Mouse (Mus musculus) monocyte, adult 5-6 weeks (primary cell): ENCODE data around the gene Ptgdr2. TPM values are rescaled to one million over a fixed set of nuclear protein-coding genes. Genes with fewer than 3 reads are reported as not detected.
A peak's percentile ranks its signal among the peaks of the same experiment; 100 is the strongest.

Experiments used
- ATAC-seq: fragments of 153-309, 156-312 bp; replicated peaks from 2 replicates; pipeline ENCODE4 v1.8.0; 2017; ENCODE audit warnings: mild to moderate bottlenecking; ENCODE audit not compliant: low TSS enrichment, insufficient number of reproducible peaks, severe bottlenecking, poor library complexity, low FRiP score
- total RNA-seq: library from RNA; stranded (forward); fragments of 200-1000, 200-491, 200-594 nt; gene quantifications from 3 replicates; pipeline ENCODE4 v1.2.3, GENCODE M21; 2017

Gene Ptgdr2
- total RNA-seq, 1 experiment from 2014 or later = 1.6 TPM

DNA sequence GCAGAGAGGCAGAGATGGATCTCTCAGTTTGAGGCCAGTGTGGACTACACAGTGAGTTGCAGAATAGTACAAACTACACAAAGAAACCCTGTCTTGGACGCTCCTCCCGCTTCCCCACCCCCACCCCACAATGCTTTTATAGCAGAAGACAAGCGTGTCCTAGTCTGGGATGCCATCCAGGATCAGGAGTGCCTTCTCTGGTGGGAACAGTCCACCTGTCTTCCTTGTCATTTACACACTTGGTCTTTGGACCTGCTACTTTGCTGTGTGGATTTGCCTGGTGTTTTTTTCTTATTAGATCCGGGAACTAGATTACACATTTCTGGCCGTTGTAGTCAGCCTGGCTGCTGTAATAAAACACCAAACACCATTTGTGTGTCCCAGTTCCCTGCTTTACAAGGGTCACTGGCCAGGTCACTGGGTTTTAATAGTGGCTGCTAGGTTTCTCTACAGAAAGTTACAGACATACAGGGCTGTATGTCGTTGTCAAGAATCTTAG lies 10.8 kb upstream of the Ptgdr2 start:
- no peak for ATAC-seq

- ATAC-seq = no peak
Observed at GRCm38 (mm10) chr19:10926666-10927065, 10.3 kb upstream of the Ptgdr2 start.

- 0 out of 2 replicates have a peak, but pooled peaks have one; percentile 43 for ATAC-seq
Observed at GRCm38 (mm10) chr19:10930641-10931040, 6.3 kb upstream of the Ptgdr2 start.

DNA sequence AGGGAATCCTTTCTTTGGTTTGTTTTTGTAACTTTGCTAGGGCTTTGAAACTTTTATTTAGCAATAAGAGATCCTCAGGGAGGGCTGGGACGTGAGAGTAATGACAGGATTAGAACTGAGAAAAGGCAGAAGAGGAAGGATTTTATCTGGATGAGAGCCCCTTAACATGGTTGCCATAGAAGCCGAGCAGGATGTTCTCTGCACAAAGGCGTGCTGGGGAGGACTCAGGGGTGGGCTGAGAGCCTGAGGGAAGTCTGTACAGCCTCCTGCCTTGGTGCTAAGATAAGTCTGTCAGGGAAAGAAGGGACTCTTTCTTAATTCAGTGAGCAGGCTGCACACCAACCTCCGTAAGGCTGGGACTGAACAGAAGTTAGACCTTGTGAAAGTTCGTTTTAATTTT lies 1.9 kb upstream of the Ptgdr2 start:
- no peak for ATAC-seq

GRCm38 (mm10) chr19:10936077-10936476 lies 883 bp upstream of the Ptgdr2 start:
- ATAC-seq = no peak

GRCm38 (mm10) chr19:10938771-10939170 lies 1.8 kb downstream of the Ptgdr2 start:
- ATAC-seq = no peak

- peak; percentile 55; the same call in 1 of the 2 replicates for ATAC-seq
Observed at GRCm38 (mm10) chr19:10940097-10940800, 3.3 kb downstream of the Ptgdr2 start.

- ATAC-seq = no peak
Observed at GRCm38 (mm10) chr19:10940801-10941457, 4.0 kb downstream of the Ptgdr2 start.

- ATAC-seq = 0 out of 2 replicates have a peak, but pooled peaks have one; percentile 13
Observed at GRCm38 (mm10) chr19:10943955-10944354, 7.0 kb downstream of the Ptgdr2 start.

DNA sequence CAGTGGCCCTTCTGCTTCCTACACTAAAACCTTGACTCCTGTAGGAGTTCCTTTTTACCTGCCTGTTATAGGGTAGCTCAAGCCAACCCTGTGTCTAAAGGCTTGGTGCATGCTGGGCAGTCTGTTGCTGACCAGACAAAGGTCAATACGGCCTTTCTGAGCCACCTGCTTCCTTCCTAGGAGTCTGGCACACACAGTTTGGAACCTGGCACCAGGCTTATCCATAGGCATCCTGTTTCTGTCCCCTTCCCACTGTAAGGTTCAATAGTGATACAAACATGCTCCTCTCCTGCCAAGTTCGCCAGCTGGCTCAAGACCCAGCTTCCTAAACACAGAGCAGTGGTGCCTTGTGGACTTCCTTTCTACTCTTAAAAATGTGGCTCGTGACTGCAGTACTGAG lies 9.5 kb downstream of the Ptgdr2 start:
- ATAC-seq = no peak

DNA sequence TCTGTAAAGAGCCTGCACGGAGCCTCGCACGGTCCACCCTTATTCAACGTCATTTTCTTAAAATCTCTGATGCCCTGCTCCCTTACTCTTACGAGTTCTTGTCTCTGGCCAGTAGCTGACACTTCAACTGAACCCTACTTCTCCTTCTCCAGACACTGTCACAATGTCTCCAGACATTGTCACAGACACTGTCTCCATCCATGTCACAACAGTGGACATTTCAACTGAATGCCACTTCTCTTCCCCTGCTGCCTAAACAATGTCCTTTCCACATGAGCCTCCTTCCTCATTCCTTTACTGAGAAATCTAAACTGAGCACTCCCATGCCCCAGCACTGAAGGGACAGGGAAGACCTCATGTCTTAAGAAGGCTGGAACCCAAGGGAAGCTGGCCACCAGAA lies 10.3 kb downstream of the Ptgdr2 start:
- ATAC-seq = peak; percentile 52

DNA sequence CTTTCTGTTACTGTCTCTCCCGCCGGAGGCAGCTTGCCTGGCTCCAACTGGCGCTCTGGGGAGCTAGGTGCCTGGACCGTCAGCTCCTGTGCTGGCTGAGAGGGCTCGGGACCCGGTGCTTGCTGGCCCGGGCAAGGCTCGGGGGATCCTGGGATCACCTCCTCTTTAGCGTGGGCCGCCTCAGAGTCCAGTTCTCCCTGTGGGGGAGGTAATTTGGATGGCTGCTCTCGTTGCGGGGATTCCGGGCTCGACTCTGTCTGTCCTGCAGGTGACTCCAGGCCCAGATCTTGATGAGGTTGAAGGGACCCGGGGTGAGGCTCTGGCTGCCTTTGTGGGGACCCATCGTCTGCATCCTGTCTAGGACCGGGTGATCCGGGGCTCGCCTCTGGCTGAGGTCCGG lies 11.5 kb downstream of the Ptgdr2 start:
- ATAC-seq = no peak

DNA sequence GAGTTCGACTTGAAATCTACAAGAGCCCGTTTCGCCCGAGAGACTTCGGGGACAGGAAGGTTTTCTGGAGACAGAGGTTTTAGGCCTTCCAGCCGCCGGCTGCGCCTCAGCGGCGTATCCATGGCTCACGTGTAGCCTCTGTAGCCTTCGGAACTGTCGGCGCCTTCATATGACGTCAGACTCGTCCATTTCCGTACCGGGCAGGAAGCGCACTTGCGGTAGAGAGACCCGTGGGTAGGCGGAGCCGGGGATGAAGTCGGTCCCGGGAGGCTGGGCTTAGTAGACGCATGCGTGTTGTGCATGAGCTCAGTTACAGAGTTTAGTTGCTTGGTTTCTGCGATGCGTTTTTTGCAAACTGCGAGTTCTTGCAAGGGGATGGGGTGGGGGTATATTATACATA lies 12.2 kb downstream of the Ptgdr2 start, which contains the start of gene Ccdc86:
Gene Ccdc86, minus strand, starts transcription at position 155 of the 400 bp plus-strand sequence.
- peak; percentile 97 for ATAC-seq

DNA sequence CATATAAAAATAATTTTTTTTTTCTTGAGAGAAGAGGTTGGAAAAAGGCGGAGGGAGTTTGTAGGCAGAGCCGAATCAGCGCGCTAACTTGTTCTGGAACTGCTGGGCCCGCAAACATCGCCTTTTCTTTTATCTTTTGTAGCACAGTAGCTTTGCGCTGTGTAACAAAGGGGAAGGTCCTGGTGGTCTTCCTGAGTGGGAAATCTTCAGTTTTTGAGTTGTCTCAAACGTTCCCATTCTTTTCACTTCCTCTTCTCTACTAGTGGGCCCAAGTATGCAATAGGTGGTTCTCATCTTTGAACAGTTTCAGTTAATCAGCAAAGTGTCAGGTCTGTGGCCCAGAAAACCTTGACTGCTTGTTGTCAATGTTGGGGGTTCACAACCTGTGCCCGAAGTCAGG lies 12.6 kb downstream of the Ptgdr2 start:
- no peak for ATAC-seq

GRCm38 (mm10) chr19:10952021-10952939 lies 15.3 kb downstream of the Ptgdr2 start:
- no peak for ATAC-seq

- ATAC-seq = peak; percentile 80
Observed at GRCm38 (mm10) chr19:10959085-10959977, 22.4 kb downstream of the Ptgdr2 start.

DNA sequence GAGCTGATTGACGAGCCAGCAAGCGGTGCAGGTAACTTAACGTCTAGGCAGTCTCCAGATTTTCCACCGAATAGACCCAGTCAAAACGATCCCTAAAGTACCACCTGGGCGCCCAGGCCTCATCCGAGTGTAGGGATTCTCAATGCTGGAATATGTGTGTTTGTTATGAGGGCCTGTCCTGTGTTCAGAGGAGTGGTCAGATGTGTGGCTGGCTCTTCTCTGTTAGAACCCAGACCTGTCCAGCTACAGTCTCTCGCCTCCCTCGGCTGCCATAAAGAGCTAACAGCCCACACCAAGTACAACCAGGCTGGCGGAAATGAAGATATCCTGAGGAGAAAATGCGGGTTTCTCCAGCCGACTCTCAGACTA lies 23.0 kb downstream of the Ptgdr2 start:
- ATAC-seq = no peak

DNA sequence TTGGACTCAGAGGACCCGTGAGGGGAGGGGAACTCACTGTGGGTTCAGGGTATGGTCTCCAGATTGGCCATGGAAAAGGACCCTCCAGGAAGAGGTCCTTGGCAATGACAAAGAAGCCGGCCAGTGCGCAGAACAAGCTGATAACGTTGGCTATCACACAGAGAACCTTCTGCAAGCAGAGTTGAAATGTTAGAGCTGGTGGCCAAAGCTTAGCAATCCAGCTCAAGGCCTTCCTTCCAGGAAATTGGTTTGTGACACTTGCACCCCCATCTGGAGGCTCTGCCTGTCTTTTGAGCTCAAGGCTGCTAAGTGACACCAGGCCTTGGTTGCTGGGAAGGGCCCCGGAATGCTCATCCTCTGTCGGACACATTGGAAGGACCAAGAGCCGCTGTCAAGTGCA lies 28.8 kb downstream of the Ptgdr2 start:
- no peak for ATAC-seq
